Mouse (Mus musculus) thymus, adult 2 months (tissue): Measurements from ENCODE around the gene Actr1b. TPM values are rescaled to one million over a fixed set of nuclear protein-coding genes. Genes with fewer than 3 reads are reported as not detected.

ENCODE experiments used
- DNase-seq: peaks from one replicate; pipeline ENCODE4 v3.0.0; 2021
- H3K27ac ChIP-seq: fragments of 200-500 bp; 2 replicates; pipeline ENCODE4 v1.5.1; 2012; ENCODE audit warnings: low read length, control low read depth; ENCODE audit not compliant: control insufficient read depth, insufficient read depth
- H3K27me3 ChIP-seq: fragments of 200-500 bp; 2 replicates; pipeline ENCODE4 v1.6.1; 2012; ENCODE audit warnings: mild to moderate bottlenecking, low read length, moderate library complexity, mixed read lengths; ENCODE audit not compliant: control insufficient read depth, insufficient read depth
- H3K36me3 ChIP-seq: fragments of 200-500 bp; 2 replicates; pipeline ENCODE4 v1.6.1; 2012; ENCODE audit warnings: mild to moderate bottlenecking, low read length, moderate library complexity; ENCODE audit not compliant: control insufficient read depth, insufficient read depth
- H3K4me1 ChIP-seq: fragments of 200-500 bp; replicated peaks from 2 replicates; pipeline ENCODE4 v1.6.1; 2012; ENCODE audit warnings: low read length; ENCODE audit not compliant: control insufficient read depth, insufficient read depth
- H3K4me3 ChIP-seq: fragments of 200-500 bp; 2 replicates; pipeline ENCODE4 v1.5.1; 2012; ENCODE audit warnings: mild to moderate bottlenecking, low read length, control low read depth, moderate library complexity; ENCODE audit not compliant: control insufficient read depth, insufficient read depth
- CTCF ChIP-seq: fragments of 200-500 bp; IDR thresholded peaks from 2 replicates; pipeline ENCODE4 v1.5.1; 2012; ENCODE audit warnings: mild to moderate bottlenecking, control low read depth, low read length, moderate library complexity, borderline replicate concordance; ENCODE audit not compliant: control insufficient read depth, poor library complexity, insufficient read depth; ENCODE audit errors: extremely low read depth
- POLR2A ChIP-seq: fragments of 200-500 bp; IDR thresholded peaks from 2 replicates; pipeline ENCODE4 v1.6.1; 2012; ENCODE audit warnings: mild to moderate bottlenecking, low read length, control low read depth, moderate library complexity; ENCODE audit not compliant: control insufficient read depth, poor library complexity, insufficient read depth; ENCODE audit errors: extremely low read depth
- WGBS: fragments of 180-500 bp; shearing (Covaris S2); methylation state at CpG from one replicate; pipeline ENCODE4 v1.1.7; 2018; 5-methylcytosine and 5-hydroxymethylcytosine counted together
- polyA plus RNA-seq: library from polyadenylated mRNA; depleted of rRNA; stranded (reverse); fragments of >200 nt; gene quantifications from 2 replicates; pipeline ENCODE4 v1.2.3, GENCODE M21; 2012

Gene Actr1b
- polyA plus RNA-seq, 1 experiment = 213 TPM

DNA sequence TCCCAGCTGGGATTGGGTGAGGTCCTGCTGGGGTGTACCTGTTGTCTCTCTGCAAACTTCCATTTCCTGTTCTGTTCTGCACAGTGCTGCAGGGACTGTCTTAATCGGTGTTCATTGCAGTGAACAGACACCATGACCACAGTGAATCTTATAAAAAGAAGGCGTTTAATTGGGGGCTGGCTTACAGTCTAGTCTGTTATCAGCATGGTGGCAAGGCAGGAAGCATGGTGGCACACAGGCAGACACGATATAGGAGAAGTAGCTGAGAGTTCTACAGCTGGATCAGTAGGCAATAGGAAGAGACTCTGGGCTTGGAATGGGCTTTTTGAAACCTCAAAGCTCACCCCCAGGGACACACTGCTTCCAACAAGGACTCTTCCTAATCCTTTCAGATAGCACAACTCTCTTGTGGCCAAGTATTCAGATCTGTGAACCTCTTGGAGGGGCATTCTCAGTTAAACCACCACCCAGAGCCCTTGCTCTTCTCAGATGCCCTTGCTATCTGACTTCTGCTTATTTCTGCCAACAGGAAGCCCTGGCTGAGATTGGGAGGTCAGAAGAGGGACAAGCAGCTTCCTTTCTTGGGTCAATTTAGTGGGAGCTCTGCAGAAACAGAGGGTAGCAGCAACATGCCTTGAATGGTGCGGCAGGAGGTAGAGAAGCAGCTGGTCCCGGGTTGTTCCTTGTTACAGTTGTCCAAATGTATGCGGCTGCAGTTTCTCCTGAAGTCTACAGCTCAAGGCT, 39.9 kb upstream of the Actr1b start:
- Histone ChIP-seq H3K27me3 (no peaks in the 10 kb centered on the region), H3K4me3 (no peak overlapping the region), H3K27ac (no peak overlapping the region), H3K36me3 (no peaks in the 10 kb centered on the region), H3K4me1 (0 out of 2 replicates have a peak, but pooled peaks cover 2% of the 10 kb centered on the region)
- no peak for DNase-seq
- 22% methylated on average over 6 of the region's 6 CpGs for WGBS
- TF ChIP-seq CTCF (no peak), POLR2A (no peak)

DNA sequence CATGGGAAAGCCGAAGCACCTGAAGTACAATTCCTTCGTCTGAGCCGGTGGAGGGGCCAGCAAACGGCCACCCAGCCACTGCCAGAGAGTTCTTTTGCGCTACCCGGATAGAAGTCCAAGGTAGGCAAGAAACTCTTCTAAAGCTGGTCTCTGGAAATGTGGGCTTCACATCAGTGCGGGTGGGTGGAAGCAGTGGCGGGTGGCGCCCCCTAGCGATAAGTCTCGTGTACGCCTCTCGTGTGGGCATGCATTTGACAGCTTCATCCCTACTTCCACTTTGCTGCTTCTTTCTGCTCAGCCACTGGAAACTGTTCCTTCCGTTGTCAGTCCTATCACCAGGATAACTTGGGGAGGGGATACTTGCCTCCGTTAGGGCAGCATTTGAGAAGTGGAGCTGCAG, 32.2 kb upstream of the Actr1b start:
- no peak overlapping the region for H3K27ac ChIP-seq
- H3K27me3 ChIP-seq = no peaks in the 10 kb centered on the region
- WGBS = 56% methylated on average over 15 of the region's 15 CpGs
- peak; percentile 45 for DNase-seq
- peaks cover 5% of the 10 kb centered on the region for H3K4me1 ChIP-seq
- H3K36me3 ChIP-seq = no peaks in the 10 kb centered on the region
- no peak overlapping the region for H3K4me3 ChIP-seq
- TF ChIP-seq POLR2A (no peak), CTCF (peak; percentile 81; the same call in 1 of the 2 replicates)

DNA sequence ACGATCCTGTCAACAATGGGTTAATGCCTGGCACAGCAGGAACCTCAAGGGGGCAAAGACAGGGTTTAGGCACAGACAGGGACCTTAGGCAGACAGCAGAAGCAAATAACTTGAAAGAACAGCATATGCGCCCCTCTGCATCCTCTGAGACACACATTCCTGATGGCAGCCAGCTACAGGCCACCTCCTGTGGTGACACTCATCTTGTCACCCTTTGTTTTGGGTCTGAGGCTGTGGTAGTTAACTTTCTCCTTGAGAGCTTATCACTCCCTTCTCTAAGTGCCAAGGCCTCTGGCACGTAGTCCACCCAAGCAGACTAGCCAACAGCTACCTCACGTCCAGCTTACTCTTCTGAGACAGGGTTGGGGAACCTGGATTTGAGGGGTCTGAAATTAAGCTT, 31.4 kb upstream of the Actr1b start:
- Histone ChIP-seq H3K27ac (no peak overlapping the region), H3K36me3 (no peaks in the 10 kb centered on the region), H3K4me1 (peaks cover 5% of the 10 kb centered on the region), H3K27me3 (no peaks in the 10 kb centered on the region), H3K4me3 (no peak overlapping the region)
- no peak for DNase-seq
- TF ChIP-seq CTCF = no peak
- TF ChIP-seq POLR2A = no peak
- 92% methylated on average over 4 of the region's 4 CpGs for WGBS

DNA sequence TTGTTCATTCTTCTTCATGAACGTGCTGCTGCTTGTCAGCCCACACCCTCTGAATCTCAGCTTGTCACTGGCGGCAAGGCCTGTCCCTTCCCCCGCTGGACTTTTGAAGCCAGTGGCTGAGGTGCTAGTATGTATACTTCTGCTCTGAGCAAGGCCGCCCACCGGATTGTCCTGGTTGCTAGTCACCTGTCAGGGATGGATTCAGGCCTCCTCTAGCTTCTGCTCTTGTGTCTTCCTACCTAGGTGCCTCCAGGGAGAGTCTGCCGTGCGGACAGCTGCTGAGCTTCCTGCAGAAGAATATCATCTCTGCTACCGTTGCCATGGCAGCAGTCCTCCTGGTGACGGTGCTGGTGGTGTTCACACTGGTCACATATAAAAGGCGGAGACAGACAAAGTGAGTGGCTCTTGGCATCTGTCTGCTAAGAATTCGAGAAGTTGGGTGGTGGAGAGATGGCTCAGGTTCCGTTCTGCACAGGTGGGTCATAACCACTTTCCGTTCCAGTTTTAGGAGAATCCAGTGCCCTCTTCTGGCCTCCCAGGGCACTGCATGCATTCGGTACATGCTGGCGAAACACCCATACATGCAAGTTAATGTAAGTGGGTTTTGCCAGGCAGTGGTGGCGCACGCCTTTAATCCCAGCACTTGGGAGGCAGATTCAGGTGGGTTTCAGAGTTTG, 30.2 kb upstream of the Actr1b start:
- H3K4me3 ChIP-seq = peak overlapping the region; percentile 12; the same call in 1 of the 2 replicates
- H3K36me3 ChIP-seq = no peaks in the 10 kb centered on the region
- peaks cover 5% of the 10 kb centered on the region for H3K4me1 ChIP-seq
- TF ChIP-seq CTCF (peak; percentile 77; the same call in 1 of the 2 replicates), POLR2A (no peak)
- no peak overlapping the region for H3K27ac ChIP-seq
- 21% methylated on average over 17 of the region's 17 CpGs for WGBS
- no peaks in the 10 kb centered on the region for H3K27me3 ChIP-seq
- peak; percentile 85 for DNase-seq

DNA sequence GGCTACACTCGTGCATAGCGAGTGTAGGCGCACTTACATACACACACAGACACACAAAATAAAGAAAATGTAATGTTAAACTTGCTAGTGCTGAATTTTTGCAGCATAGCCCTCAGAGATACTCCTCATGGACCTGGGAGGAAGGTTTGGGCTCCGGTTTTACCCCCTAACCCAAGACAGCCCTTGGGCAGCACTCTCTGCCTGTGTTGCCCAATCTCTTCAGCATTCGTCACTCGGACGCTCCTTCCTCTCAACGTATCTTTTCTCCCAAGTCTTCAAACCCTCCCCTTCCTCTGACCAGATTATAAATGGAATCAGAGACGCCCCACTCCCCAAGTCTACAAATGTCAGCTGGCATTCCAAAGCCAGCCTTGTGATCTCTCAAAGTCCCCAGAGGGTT, 28.8 kb upstream of the Actr1b start:
- WGBS = 92% methylated on average over 9 of the region's 9 CpGs
- TF ChIP-seq CTCF = no peak
- TF ChIP-seq POLR2A = no peak
- Histone ChIP-seq H3K4me3 (no peak overlapping the region), H3K4me1 (peaks cover 5% of the 10 kb centered on the region), H3K27me3 (no peaks in the 10 kb centered on the region), H3K36me3 (no peaks in the 10 kb centered on the region), H3K27ac (no peak overlapping the region)
- no peak for DNase-seq

DNA sequence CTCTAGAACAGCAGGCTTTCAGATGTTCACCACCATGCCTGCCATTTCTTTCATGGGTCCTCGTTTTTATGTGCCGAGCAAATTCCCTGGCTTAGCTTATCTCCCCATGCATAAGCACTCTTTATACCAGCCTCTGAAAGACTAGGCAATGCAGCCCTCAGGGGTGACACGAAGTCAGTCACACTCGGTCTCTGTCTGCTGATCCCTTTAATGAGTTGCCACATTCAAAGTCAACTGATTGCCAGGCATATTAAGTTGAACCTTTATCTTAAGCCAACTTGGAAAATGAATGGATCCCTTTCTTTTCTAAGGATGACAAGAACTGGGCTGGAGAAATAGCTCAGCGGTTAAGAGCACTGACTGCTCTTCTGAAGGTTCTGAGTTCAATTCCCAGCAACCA, 25.0 kb upstream of the Actr1b start:
- no peak overlapping the region for H3K4me3 ChIP-seq
- TF ChIP-seq POLR2A (no peak), CTCF (no peak)
- WGBS = 95% methylated on average over 5 of the region's 5 CpGs
- H3K27me3 ChIP-seq = no peaks in the 10 kb centered on the region
- H3K4me1 ChIP-seq = peaks cover 3% of the 10 kb centered on the region
- H3K27ac ChIP-seq = no peak overlapping the region
- no peaks in the 10 kb centered on the region for H3K36me3 ChIP-seq
- DNase-seq = no peak

DNA sequence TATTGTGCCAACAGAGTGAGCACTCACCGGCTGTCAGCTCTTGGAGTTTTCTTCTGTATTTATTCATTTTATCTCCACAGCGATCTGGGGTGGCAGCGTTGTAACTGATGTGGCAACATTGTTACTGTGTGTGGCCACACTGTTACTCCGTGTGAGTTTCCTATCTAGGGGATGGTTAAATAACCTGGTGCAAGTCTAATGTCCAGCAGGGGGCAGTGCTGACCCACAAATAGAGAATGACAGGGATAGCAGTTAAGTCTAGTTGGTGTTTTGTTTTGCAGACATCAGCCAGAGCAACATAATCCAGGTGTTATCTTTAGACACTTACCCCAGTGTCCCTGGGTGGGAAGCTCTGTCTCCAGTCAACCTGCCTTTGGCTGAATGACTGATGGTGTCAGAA, 23.1 kb upstream of the Actr1b start:
- no peak overlapping the region for H3K27ac ChIP-seq
- no peak overlapping the region for H3K4me3 ChIP-seq
- TF ChIP-seq CTCF (no peak), POLR2A (no peak)
- peak; percentile 86 for DNase-seq
- H3K4me1 ChIP-seq = no peaks in the 10 kb centered on the region
- 1% methylated on average over 4 of the region's 4 CpGs for WGBS
- H3K36me3 ChIP-seq = no peaks in the 10 kb centered on the region
- no peaks in the 10 kb centered on the region for H3K27me3 ChIP-seq
